Mouse (Mus musculus) embryonic stem cell, embryonic (primary cell): Measurements from ENCODE around the gene Naa60.
"Not testable (repeated sequence)": the region's sequence is repeated elsewhere in the genome, so short reads cannot be mapped to it uniquely, and the experiment has no call there.

Experiments
- CTCF ChIA-PET, 4 experiments: fragments of 300-600 bp in 2 of 4; fragments of 350-600 bp in 2 of 4; sonication (Branson Sonifier 250); formaldehyde crosslinking; loops; one replicate each; lab custom pipeline; 2022; ENCODE audit warnings: inconsistent platforms in 2 of 4; lab: Charles Lee
- POLR2A ChIA-PET, 4 experiments: fragments of 300-600 bp in 2 of 4; fragments of 350-600 bp in 2 of 4; sonication (Branson Sonifier 250); formaldehyde crosslinking; loops; one replicate each; lab custom pipeline; 2022; ENCODE audit warnings: antibody characterized with exemption in 4 of 4, inconsistent platforms in 1 of 4; lab: Charles Lee

Naa60 gene

DNA sequence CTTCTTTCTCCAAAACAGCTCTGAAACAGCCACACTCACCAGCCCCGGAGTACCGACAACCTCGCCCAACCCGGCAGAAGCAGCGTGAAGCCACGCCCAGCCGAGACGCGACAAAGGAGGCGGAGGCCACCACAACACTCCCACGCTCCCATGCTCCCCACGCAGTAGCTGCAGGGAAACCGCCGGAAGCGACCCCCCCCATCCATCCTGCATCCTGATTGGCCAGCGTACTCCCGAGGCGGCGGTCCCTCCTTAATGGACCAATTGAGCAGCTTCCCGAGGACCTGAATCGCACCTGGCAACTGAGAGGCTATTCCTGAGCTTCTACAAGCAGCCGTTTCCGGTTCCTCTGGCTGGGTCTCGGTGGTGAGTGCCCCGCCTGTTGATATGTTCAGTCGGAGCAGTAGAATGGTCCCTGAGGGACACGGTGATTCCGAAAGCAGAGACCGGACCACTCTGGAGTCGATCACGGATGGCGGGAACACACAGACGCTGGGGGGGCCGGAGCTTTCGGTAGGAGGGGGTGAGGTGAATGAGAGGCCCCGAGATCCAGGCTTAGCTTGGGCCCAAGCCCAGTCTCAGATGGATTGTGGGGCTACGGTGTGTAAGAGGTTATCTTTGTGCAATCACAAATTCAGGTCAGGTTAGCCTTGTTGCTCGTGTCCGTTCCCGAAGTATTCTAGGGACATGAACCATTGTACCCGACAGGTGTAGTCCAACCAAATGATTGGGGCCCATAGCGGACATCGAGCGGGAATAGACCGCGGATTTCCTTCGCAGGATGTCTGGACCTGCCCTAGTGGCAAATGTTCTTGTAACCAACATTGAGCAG, at the start of gene Naa60:
Gene Naa60, plus strand, starts transcription at position 160 of the 832 bp plus-strand sequence.
- ChIA-PET CTCF (interaction anchor here in 3 of 4 experiments (0.7 to 1.9 kb wide), 10 partner anchors 11 to 616 kb away, joined by 3 to 9 read pairs (median 4); partner anchors contain the start of genes 1700037C18Rik (in 2 of the 3), Cluap1 (in 2 of the 3), Gm20695 (in 2 of the 3) and Zfp597 (in 2 of the 3)), POLR2A (interaction anchor here (0.6 to 4.7 kb wide), 55 partner anchors 9 to 1008 kb away, joined by 3 to 94 read pairs (median 5); partner anchors contain the start of genes Cluap1 (in 3 of the 4), Gm20695 (in 3 of the 4), Zfp174 (in 3 of the 4) and Zfp263 (in 3 of the 4))

DNA sequence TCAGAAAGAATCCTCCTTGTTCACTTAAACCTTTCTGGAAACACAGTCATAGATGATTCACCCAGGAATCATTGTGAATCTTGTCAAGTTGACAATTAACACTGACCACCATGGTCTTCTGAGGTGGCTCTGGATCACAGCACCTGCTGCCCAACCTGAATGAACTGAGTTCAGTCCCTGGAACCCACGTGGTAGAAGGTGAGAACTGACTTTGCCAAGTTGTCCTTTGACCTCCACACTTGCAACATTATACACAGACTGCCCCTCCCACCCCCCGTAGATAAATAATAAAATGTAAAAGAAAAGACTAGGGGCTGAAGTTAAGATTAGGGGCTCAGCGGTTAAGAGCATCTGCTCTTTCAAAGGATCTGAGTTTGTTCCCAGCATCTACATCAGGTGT, 44.2 kb upstream of the Naa60 start:
- ChIA-PET POLR2A (interaction anchor here in 1 of 4 experiments (0.6 kb wide), 1 partner anchor 288 kb away, joined by 3 read pairs; no protein-coding TSS in a partner anchor), CTCF (no interaction called here)

- ChIA-PET POLR2A (no interaction called here), CTCF (interaction anchor here in 1 of 4 experiments (0.6 kb wide), 1 partner anchor 13 kb away, joined by 5 read pairs; no protein-coding TSS in a partner anchor)
Measured at GRCm38 (mm10) chr16:3829727-3830126, 42.4 kb upstream of the Naa60 start.

DNA sequence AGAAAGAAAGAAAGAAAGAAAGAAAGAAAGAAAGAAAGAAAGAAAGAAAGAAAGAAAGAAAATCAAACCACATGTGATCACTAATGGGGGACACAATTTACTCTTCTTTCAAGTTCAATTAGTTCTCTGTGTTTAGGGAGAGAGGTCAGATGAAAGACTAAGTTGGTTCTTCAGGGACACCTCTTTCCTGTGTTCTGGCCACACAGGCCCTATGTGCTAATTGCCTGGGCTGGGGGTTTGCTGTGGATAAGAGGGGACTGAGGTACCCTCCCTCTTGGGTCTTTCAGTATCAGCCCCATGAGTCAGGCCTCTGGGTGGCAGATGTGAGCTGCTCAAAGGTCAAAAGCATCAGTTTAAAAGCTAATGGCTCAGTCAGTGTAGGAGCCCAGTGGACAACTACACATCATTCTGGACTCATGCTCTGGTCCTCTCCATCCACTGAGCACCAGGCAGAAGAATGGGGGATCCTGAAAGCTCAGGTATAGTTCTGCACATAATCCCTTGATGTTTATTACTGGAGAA, 41.5 kb upstream of the Naa60 start, which contains the start of gene Olfr15:
Gene Olfr15, plus strand, starts transcription at position 291 of the 522 bp plus-strand sequence.
- POLR2A ChIA-PET: no interaction called here

GRCm38 (mm10) chr16:3835461-3835860, 36.7 kb upstream of the Naa60 start:
- POLR2A ChIA-PET: interaction anchor here in 3 of 4 experiments (0.6 to 2.8 kb wide), 4 partner anchors 12 to 1516 kb away, joined by 3 to 11 read pairs (median 3); partner anchors contain the start of genes Slx4 (in 1 of the 3) and Zfp174 (in 1 of the 3)
- CTCF ChIA-PET: interaction anchor here in 1 of 4 experiments (1.3 kb wide), 1 partner anchor 13 kb away, joined by 4 read pairs; no protein-coding TSS in a partner anchor

More for the DNA sequence above, 41.5 kb upstream of the Naa60 start, which contains the start of gene Olfr15:
- CTCF ChIA-PET: interaction anchor here (0.5 to 1.1 kb wide), 6 partner anchors 9 to 291 kb away, joined by 3 to 4 read pairs (median 4); partner anchors contain the start of gene Slx4 (in 1 of the 4)

DNA sequence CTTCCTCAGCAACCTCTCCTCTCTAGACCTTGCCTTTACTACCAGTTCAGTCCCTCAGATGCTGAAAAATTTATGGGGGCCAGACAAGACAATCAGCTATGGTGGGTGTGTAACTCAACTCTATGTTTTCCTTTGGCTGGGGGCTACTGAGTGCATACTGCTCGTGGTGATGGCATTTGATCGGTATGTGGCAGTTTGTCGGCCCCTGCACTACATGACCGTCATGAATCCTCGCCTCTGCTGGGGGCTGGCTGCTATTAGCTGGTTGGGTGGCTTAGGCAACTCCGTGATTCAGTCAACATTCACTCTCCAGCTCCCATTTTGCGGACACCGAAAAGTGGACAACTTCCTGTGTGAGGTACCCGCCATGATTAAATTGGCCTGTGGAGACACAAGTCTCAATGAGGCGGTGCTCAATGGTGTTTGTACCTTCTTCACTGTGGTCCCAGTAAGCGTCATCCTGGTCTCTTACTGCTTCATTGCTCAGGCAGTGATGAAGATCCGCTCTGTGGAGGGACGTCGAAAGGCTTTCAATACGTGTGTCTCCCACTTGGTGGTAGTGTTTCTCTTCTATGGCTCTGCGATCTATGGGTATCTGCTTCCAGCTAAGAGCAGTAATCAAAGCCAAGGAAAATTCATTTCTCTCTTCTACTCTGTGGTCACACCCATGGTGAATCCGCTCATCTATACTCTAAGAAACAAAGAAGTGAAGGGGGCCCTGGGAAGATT, 32.9 kb upstream of the Naa60 start:
- ChIA-PET CTCF (interaction anchor here (0.6 to 1.5 kb wide), 24 partner anchors 9 to 649 kb away, joined by 3 to 5 read pairs (median 3); partner anchors contain the start of genes Slx4 (in 3 of the 4), 1700037C18Rik (in 2 of the 4), Cluap1 (in 2 of the 4) and Olfr15 (in 2 of the 4)), POLR2A (interaction anchor here in 2 of 4 experiments (1.1 to 1.8 kb wide), 4 partner anchors 8 to 60 kb away, joined by 3 to 6 read pairs (median 4); partner anchors contain the start of gene Zfp174 (in 1 of the 2))

DNA sequence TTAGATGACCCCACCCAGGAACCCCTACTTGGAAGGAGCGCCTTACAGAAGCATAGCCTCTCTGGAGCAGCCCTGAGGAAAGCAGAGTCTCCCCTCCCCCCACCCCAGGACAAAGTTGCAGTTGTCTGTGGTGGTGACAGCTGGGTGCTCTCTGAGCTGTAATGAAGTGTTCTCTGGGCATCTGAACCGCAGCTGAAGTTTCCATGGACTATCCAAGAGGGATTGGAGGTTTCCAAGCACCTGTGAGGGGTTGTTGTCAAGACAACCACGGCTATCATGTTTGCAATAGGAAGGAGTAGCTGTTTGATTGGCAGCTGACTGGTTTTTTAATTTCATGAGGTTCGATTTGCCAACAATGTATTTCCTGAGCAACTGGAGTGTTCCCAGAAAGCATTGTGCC, 29.2 kb upstream of the Naa60 start:
- CTCF ChIA-PET: interaction anchor here in 3 of 4 experiments (0.6 to 1.0 kb wide), 3 partner anchors 12 to 297 kb away, joined by 3 to 6 read pairs (median 5); partner anchors contain the start of genes Gm20695 (in 1 of the 3), Olfr15 (in 1 of the 3) and Zfp597 (in 1 of the 3)
- POLR2A ChIA-PET: interaction anchor here in 3 of 4 experiments (0.6 to 2.2 kb wide), 10 partner anchors 30 to 947 kb away, joined by 3 to 16 read pairs (median 4); partner anchors contain the start of genes Cdip1 (in 1 of the 3), Gm20695 (in 1 of the 3), Naa60 (in 1 of the 3) and Slx4 (in 1 of the 3)

DNA sequence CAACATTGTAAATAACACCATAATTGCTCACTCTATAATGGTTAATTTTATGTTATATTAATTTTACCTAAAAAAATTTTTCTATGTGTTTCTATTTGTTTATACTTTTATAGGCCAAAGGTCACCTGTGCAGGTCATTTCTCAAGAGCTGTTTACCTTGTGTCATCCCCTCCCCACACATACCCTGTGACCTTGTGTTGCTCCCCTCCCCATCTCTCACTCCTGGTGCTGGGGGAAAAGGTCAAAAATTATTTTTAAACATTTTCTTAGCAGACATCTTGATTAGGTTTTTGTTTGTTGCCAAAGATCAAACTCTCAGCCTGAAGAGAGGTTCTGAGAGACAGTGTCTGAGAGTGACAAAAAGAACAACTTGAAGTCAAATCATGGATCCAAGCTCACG, 28.4 kb upstream of the Naa60 start:
- POLR2A ChIA-PET: interaction anchor here in 2 of 4 experiments (1.4 to 2.2 kb wide), 2 partner anchors 29 to 40 kb away, joined by 5 to 16 read pairs; partner anchors contain the start of genes Gm20695 (in 1 of the 2), Naa60 (in 1 of the 2) and Zfp597 (in 1 of the 2)
- CTCF ChIA-PET: interaction anchor here in 2 of 4 experiments (1.0 kb wide), 2 partner anchors 13 to 40 kb away, joined by 3 to 6 read pairs; partner anchors contain the start of genes Gm20695 (in 1 of the 2), Olfr15 (in 1 of the 2) and Zfp597 (in 1 of the 2)

GRCm38 (mm10) chr16:3846711-3847518, 25.3 kb upstream of the Naa60 start, which contains the start of gene Zfp174:
Gene Zfp174, plus strand, starts transcription at chr16:3847268.
- POLR2A ChIA-PET: interaction anchor here (0.6 to 3.3 kb wide), 36 partner anchors 8 to 712 kb away, joined by 3 to 33 read pairs (median 6); partner anchors contain the start of genes Naa60 (in 3 of the 4), Gm20695 (in 2 of the 4), Slx4 (in 2 of the 4) and Trap1 (in 2 of the 4)
- CTCF ChIA-PET: interaction anchor here in 1 of 4 experiments (1.0 to 1.1 kb wide), 5 partner anchors 44 to 704 kb away, joined by 3 to 5 read pairs (median 3); partner anchors contain the start of genes 1700037C18Rik, Cluap1 and Srl

DNA sequence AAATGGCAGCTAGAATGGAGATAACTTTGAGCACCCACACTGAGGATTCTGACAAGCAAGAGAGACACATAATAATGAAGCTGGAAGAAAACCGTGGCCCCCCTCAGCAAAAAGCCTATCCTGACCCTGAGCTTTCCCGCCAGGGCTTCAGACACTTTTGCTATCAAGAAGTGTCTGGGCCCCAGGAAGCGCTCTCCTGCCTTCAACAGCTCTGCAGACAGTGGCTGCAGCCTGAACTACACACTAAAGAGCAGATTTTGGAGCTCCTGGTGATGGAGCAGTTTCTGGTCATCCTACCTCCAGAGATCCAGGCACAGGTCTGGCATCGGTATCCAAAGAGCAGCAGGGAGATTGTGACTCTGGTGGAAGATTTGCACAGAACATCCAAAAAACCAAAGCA, 24.3 kb upstream of the Naa60 start:
- CTCF ChIA-PET: interaction anchor here (0.6 to 1.9 kb wide), 9 partner anchors 8 to 1618 kb away, joined by 3 to 6 read pairs (median 4); partner anchors contain the start of genes 1700037C18Rik (in 1 of the 4), Cluap1 (in 1 of the 4), Naa60 (in 1 of the 4) and Slx4 (in 1 of the 4)

GRCm38 (mm10) chr16:3848416-3848815, 23.8 kb upstream of the Naa60 start:
- ChIA-PET CTCF (interaction anchor here (0.6 to 1.9 kb wide), 10 partner anchors 9 to 1618 kb away, joined by 3 to 6 read pairs (median 4); partner anchors contain the start of genes 1700037C18Rik (in 1 of the 4), Cluap1 (in 1 of the 4), Naa60 (in 1 of the 4) and Slx4 (in 1 of the 4)), POLR2A (interaction anchor here (0.6 to 3.3 kb wide), 24 partner anchors 9 to 711 kb away, joined by 3 to 33 read pairs (median 6); partner anchors contain the start of genes Gm20695 (in 2 of the 4), Naa60 (in 2 of the 4), Slx4 (in 2 of the 4) and Zfp263 (in 2 of the 4))

More for the DNA sequence above, 24.3 kb upstream of the Naa60 start:
- POLR2A ChIA-PET: interaction anchor here (0.6 to 3.3 kb wide), 34 partner anchors 9 to 711 kb away, joined by 3 to 33 read pairs (median 6); partner anchors contain the start of genes Naa60 (in 3 of the 4), Zfp263 (in 3 of the 4), Gm20695 (in 2 of the 4) and Slx4 (in 2 of the 4)

DNA sequence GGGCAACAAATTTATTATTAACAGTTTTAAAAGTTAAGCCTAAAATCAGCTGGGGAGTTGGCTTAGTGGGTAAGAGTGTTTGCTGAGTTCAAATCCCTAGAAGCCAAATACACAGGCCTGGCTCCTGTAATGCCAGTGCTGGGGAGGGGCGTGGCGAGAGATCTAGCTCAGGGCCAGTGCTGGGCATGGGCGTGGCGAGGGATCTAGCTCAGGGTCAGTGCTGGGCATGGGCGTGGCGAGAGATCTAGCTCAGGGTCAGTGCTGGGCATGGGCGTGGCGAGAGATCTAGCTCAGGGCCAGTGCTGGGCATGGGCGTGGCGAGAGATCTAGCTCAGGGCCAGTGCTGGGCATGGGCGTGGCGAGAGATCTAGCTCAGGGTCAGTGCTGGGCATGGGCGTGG, 20.9 kb upstream of the Naa60 start:
- CTCF ChIA-PET: not testable (repeated sequence)
- POLR2A ChIA-PET: interaction anchor here in 2 of 4 experiments (0.6 to 4.0 kb wide), 3 partner anchors 21 to 91 kb away, joined by 3 to 18 read pairs (median 3); partner anchors contain the start of gene Naa60 (in 1 of the 2)

GRCm38 (mm10) chr16:3852586-3852985, 19.6 kb upstream of the Naa60 start:
- ChIA-PET POLR2A (interaction anchor here in 2 of 4 experiments (0.8 to 4.0 kb wide), 6 partner anchors 9 to 151 kb away, joined by 3 to 18 read pairs (median 4); partner anchors contain the start of genes Naa60 (in 2 of the 2), Gm20695 (in 1 of the 2), Slx4 (in 1 of the 2) and Zfp597 (in 1 of the 2)), CTCF (interaction anchor here in 2 of 4 experiments (0.6 to 1.2 kb wide), 2 partner anchors 414 to 431 kb away, joined by 3 to 6 read pairs; no protein-coding TSS in a partner anchor)

DNA sequence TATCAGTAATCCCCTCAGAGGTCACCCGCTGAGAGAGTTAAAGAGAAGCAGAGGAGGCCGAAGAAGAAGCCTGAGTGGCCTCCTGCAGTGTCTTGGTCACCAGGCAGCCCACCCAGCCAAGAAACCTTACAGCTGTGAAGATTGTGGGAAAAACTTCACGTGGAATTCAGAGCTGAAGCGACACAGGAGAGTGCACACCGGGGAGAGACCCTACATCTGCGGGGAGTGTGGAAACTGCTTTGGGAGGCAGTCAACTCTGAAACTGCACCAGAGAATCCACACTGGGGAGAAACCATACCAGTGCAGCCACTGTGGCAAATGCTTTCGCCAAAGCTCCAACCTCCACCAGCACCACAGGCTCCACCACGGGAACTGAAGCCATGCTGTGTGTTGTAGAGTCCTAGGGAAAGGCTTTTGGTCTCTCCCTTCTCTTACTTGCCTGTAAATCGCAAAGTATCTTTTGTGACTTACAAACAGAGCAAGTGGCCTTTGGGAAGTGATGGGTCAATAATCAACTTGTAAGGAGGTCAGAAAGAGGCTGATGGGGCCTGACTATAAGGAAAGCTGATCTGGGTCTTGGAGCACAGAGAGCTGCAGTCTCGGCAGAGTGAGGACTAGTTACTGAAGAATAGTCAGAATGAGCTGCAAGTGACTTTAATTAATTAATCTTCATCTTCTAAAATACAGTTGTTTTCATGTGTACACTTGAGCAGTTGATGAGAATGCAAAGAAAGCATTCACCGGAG, 17.6 kb upstream of the Naa60 start:
- CTCF ChIA-PET: interaction anchor here in 1 of 4 experiments (1.3 kb wide), 1 partner anchor 18 kb away, joined by 3 read pairs; the partner anchor contains the start of gene Naa60
- POLR2A ChIA-PET: interaction anchor here in 3 of 4 experiments (0.6 to 4.0 kb wide), 3 partner anchors 10 to 17 kb away, joined by 3 to 18 read pairs (median 17); partner anchors contain the start of gene Naa60 (in 2 of the 3)
